Mouse (Mus musculus) kidney, adult 10 weeks (tissue): ENCODE data around the gene Nkain2. TPM values are rescaled to one million over a fixed set of nuclear protein-coding genes. Genes with fewer than 3 reads are reported as not detected.

Experiments used
- polyA plus RNA-seq: library from polyadenylated mRNA; stranded (reverse); fragments of 350-450 nt; fragmentation: Illumina TruSeq; extraction: RNeasy Lipid Tissue Mini Kit (QIAGEN cat#74804); gene quantifications from one replicate; pipeline ENCODE4 v1.2.3, GENCODE M21; 2014; ENCODE audit warnings: low read depth, low replicate concordance

Nkain2 gene
- polyA plus RNA-seq: 0.20 TPM

DNA sequence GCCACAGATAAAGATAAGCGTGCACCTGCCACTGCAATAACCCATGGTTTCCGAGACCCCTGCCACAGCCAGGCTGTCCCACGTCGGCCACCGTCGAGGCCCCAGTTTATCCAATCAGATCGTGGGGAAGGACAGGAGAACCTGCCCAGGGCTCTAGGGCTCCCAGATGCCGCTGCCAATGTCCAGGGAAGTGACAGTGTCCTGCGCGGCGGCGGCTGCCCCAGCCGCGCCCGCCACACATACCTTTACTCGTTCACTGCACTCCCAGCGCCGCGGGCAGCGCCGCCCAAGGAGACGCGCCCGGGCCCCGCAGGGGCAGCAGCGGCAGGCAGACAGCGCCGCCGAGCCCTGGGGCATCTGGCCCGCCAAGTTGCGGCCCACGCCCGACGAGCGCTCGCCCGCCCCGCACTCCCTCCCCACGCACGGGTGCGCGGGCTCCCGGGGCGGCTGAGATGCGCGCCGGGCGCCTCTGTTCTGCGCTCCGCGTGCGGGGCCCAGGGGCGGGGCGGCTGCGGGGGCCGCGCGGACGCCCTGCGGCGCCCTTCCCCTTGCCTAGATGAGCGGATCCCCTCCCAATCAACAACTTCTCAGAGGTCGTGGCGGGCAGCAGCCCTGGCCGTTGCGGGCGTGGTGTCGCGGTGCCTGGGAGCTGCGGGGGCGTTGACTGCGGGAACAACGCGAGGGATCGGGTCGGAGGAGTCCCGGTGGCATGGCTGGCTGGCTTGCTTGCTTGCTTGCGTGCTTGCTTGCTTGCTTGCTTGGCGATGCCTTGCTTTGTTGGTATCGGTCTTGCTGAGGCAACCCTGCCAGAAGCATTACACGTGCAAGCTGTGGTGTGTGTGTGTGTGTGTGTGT, at the start of gene Nkain2:
Gene Nkain2, minus strand, starts transcription at position 811 of the 855 bp plus-strand sequence.

Other genes with a start within 250 kb of the Nkain2 start
- gene Trdn, start 190.1 kb upstream of the Nkain2 start, polyA plus RNA-seq: 0.49 TPM